Comparison of ENCODE assay signal across 9 mouse cellular contexts in the genomic region with DNA sequence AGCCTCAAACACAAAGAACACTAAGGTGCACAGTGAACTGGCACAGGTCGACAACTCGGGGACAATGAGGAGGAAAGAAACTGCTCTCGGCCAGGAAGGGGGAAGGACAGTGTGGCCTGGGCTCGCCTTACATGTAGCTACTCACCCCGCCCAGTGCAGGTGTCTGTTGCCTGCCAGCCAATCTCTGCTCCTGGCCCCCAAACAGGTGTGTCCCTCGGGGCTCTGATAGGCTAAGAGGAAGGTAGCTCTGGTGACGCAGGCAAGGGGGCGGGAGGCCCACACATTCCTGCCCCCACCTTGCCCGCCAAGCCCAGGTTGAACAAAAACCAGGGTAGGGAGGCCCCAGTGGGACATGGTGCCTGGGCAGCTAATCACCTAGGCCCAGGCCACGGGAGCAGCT. TPM values are rescaled to one million over a fixed set of nuclear protein-coding genes. Genes with fewer than 3 reads are reported as not detected.
DNase-seq lines count a peak whose midpoint lies in the region; ATAC-seq lines count a peak whose summit lies in the region.
"Had no signal": no experiment of that assay in that cellular context is flagged by ENCODE, and none has a peak within 500 bp of the region (broad histone marks: within the 10 kb centered on the region; RNA-seq: fewer than 3 reads in every experiment).

No protein-coding gene starts in this region.

- H3K27ac ChIP-seq in embryonic facial prominence, embryonic 14.5 days (replicated peaks; ENCODE audit: low read depth, low read length): peak overlapping the region; percentile 86
- peak overlapping the region; percentile 38 for H3K27ac ChIP-seq in limb, embryonic 10.5 days

- H3K27me3 ChIP-seq in embryonic facial prominence, embryonic 14.5 days (replicated peaks; ENCODE audit: control insufficient read depth, insufficient read depth, low read length): no peaks in the 10 kb centered on the region
- H3K27me3 ChIP-seq in limb, embryonic 10.5 days (ENCODE audit: low read depth, poor library complexity, severe bottlenecking): 0 out of 2 replicates have a peak, but pooled peaks cover 8% of the 10 kb centered on the region

- H3K9ac ChIP-seq in embryonic facial prominence, embryonic 14.5 days (ENCODE audit: low read depth, low read length): peak overlapping the region; percentile 55

- DNase-seq in ZHBTc4 (ENCODE audit: low read depth, low spot score): peak; percentile 68
- DNase-seq in embryonic facial prominence, embryonic 14.5 days (ENCODE audit: low spot score): peak; percentile 95
- DNase-seq in limb, embryonic 10.5 days (ENCODE audit: low spot score): peak; percentile 44
- peak; percentile 29 for DNase-seq in ovary, postnatal 10 days (ENCODE audit: low spot score)
- DNase-seq in gastrocnemius, postnatal 36 days: no peak
- DNase-seq in adrenal gland, postnatal 14 days: no peak
- DNase-seq in cerebellum, postnatal 25 days: no peak
- DNase-seq: layer of hippocampus, adult 9-11 months had no signal

- intact Hi-C loops in gastrocnemius, postnatal 36 days (cut with DNase I): no loop called here

- 27% methylated on average over 9 of the region's 10 CpGs for WGBS in embryonic facial prominence, embryonic 14.5 days
- 23% methylated on average over 10 of the region's 10 CpGs for WGBS in limb, embryonic 10.5 days

- peak; percentile 96 for ATAC-seq in embryonic facial prominence, embryonic 14.5 days (ENCODE audit: low read depth)

- peak overlapping the region; percentile 37 for H3K4me3 ChIP-seq in embryonic facial prominence, embryonic 14.5 days (ENCODE audit: low read depth, low read length)
- H3K4me3 ChIP-seq in limb, embryonic 10.5 days: peak overlapping the region; percentile 3; the same call in 1 of the 2 replicates

- no peaks in the 10 kb centered on the region; the same call in 1 of the 2 replicates for H3K4me1 ChIP-seq in embryonic facial prominence, embryonic 14.5 days (ENCODE audit: control insufficient read depth, insufficient read depth, low read length)
- H3K4me1 ChIP-seq in limb, embryonic 10.5 days: peaks cover 19% of the 10 kb centered on the region

- peak overlapping the region; percentile 36 for H3K4me2 ChIP-seq in embryonic facial prominence, embryonic 14.5 days (ENCODE audit: low read depth, low read length)

- H3K36me3 ChIP-seq in embryonic facial prominence, embryonic 14.5 days (ENCODE audit: control insufficient read depth, insufficient read depth, low read length): no peaks in the 10 kb centered on the region
- H3K36me3 ChIP-seq in limb, embryonic 10.5 days: no peaks in the 10 kb centered on the region

- no peaks in the 10 kb centered on the region for H3K9me3 ChIP-seq in embryonic facial prominence, embryonic 14.5 days (ENCODE audit: control insufficient read depth, low read length)
- no peaks in the 10 kb centered on the region for H3K9me3 ChIP-seq in limb, embryonic 10.5 days (replicated peaks)

RNA-seq across cellular contexts. Expression of a gene that starts 0.5 kb away (rescaled TPM):
- 1.2 and 2.8 TPM in 2 replicates for polyA plus RNA-seq in embryonic facial prominence, embryonic 14.5 days (2014; fragmentation: Nextera tagmentation; extraction: Ambion mirVana)
- polyA plus RNA-seq in limb, embryonic 10.5 days (2016; fragmentation: Nextera tagmentation; extraction: Ambion mirVana): 0.54 and 0.67 TPM in 2 replicates
- not detected for total RNA-seq in gastrocnemius, postnatal 36 days (2021)
- total RNA-seq in adrenal gland, postnatal 14 days (2021): 0.70 TPM in 1 of 2 replicates, not detected in the other

RNA-seq across cellular contexts. Expression of a gene that starts 33.7 kb away (rescaled TPM):
- 2.7 and 3.1 TPM in 2 replicates for polyA plus RNA-seq in embryonic facial prominence, embryonic 14.5 days (2014; fragmentation: Nextera tagmentation; extraction: Ambion mirVana)
- 1.2 and 1.5 TPM in 2 replicates for polyA plus RNA-seq in limb, embryonic 10.5 days (2016; fragmentation: Nextera tagmentation; extraction: Ambion mirVana)
- total RNA-seq in gastrocnemius, postnatal 36 days (2021): under 1 TPM in 1 of 2 experiments, not detected in 1; 0.48 TPM
- 2.4 TPM in 1 of 2 replicates, not detected in the other for total RNA-seq in adrenal gland, postnatal 14 days (2021)
- polyA plus RNA-seq: testis, adult 2 months had no signal

RNA-seq across cellular contexts. Expression of a gene that starts 46.1 kb away (rescaled TPM):
- polyA plus RNA-seq in embryonic facial prominence, embryonic 14.5 days (2014; fragmentation: Nextera tagmentation; extraction: Ambion mirVana): 0.25 and 0.42 TPM in 2 replicates
- polyA plus RNA-seq in limb, embryonic 10.5 days (2016; fragmentation: Nextera tagmentation; extraction: Ambion mirVana): 0.60 and 0.61 TPM in 2 replicates
- total RNA-seq in gastrocnemius, postnatal 36 days (2021): under 1 TPM; 0.59 to 0.94 TPM
- total RNA-seq in adrenal gland, postnatal 14 days (2021): 0.56 and 3.4 TPM in 2 replicates

RNA-seq across cellular contexts. Expression of a gene that starts 50.1 kb away (rescaled TPM):
- 26.6 and 30.9 TPM in 2 replicates for polyA plus RNA-seq in embryonic facial prominence, embryonic 14.5 days (2014; fragmentation: Nextera tagmentation; extraction: Ambion mirVana)
- polyA plus RNA-seq in limb, embryonic 10.5 days (2016; fragmentation: Nextera tagmentation; extraction: Ambion mirVana): 76.0 and 78.5 TPM in 2 replicates
- total RNA-seq in gastrocnemius, postnatal 36 days (2021): 1 to 10 TPM; 3.1 to 4.7 TPM
- total RNA-seq in adrenal gland, postnatal 14 days (2021): 10.4 and 12.7 TPM in 2 replicates

Comparison
In these comparisons a context has a peak if more than half of its experiments do, and no peak if none do; other contexts are left out.
1. DNase-seq: peak in ZHBTc4 (single experiment), embryonic facial prominence, embryonic 14.5 days (single experiment), limb, embryonic 10.5 days (single experiment) and ovary, postnatal 10 days (single experiment); none in gastrocnemius, postnatal 36 days (0 of 2), adrenal gland, postnatal 14 days (single experiment) and cerebellum, postnatal 25 days (0 of 2).